Mouse (Mus musculus): ENCODE data around the gene Olfr1206.

The Olfr1206 gene

DNA sequence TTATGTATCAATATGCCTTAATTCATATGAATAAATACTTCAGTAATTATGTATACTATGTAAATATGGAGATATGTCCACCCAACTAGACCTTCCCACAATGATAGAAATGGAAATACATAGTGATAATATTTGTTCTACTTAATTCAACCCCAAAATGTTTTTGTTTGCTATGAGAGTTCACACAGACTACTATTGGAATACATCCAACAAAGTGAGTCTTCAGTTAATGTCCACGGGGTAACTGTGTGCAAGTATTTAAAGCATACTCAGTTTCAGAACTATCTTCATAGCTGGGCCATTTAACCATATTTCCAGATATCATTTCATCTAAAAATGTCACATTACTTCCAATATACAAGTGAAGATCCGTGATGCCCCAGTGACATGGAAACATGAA, at the start of gene Olfr1206:
Gene Olfr1206, plus strand, starts transcription at position 301 of the 400 bp plus-strand sequence.
- no peak for DNase-seq

DNA sequence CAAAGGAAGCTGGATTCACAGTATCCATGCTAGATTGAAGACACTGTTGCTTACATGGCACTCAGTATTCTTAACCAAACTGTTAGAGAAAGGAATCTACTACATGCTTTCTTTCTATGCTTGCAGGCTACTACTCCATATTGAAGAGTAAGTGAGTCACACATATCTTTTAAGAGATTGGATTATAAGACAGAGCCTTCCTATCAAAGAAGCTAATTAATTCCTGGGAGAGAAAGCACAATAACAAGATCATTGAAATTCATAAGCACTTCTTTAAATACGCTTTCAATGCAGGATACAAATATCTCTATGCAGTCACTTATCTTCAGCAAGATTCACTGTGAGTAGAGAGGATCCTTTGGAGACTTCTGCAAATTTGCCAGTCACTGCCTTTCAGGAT, 48.8 kb upstream of the Olfr1206 start, which contains the start of gene Olfr1202:
Gene Olfr1202, plus strand, starts transcription at position 301 of the 400 bp plus-strand sequence.
- no peak for DNase-seq

DNA sequence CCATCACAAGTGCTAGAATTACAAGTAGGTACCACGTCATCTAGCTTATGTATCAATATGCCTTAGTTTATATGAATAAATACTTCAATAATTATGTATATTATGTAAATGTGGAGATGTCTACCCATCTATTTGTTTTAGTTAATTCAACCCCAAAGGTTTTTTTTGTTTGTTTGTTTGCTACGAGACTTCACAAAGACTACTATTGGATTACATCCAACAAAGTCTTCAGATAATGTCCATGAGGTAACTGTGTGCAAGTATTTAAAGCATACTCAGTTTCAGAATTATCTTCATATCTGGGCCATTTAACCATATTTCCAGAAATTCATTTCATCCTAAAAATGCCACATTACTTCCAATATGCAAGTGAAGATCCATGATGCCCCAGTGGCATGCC, 33.6 kb upstream of the Olfr1206 start, which contains the start of gene Olfr1205:
Gene Olfr1205, plus strand, starts transcription at position 301 of the 400 bp plus-strand sequence.
- no peak for DNase-seq

DNA sequence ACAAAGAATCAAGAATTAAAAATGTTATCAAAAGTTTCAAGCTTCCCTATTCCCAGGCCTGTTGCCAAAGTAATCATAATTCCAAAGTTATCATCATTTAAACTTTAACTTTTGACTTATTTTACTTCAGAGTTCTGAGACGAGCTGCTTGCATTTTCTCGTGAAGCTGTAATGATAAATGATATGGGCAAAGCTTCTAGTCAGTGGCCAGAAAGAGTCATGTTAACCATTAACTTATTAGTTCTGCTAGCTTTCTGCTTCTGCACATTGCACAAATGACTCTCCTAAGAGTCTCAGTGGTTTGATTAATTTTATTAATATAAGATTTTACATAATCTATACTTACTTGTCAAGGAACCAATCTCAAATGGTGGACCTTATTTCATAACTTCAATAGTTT, 24.6 kb upstream of the Olfr1206 start:
- DNase-seq = no peak

DNA sequence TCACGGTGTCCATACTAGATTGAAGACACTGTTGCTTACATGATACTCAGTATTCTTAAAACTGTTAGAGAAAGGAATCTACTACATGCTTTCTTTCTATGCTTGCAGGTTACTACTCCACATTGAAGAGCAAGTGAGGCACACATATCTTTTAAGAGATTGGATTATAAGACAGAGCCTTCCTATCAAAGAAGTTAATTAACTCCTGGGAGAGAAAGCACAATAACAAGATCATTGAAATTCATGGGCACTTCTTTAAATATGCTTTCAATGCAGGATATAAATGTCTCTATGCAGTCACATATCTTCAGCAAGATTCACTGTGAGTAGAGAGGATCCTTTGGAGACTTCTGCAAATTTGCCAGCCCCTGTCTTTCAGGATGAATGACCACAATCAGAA, 14.0 kb upstream of the Olfr1206 start, which contains the start of gene Olfr1204:
Gene Olfr1204, plus strand, starts transcription at position 301 of the 400 bp plus-strand sequence.
- no peak for DNase-seq

DNA sequence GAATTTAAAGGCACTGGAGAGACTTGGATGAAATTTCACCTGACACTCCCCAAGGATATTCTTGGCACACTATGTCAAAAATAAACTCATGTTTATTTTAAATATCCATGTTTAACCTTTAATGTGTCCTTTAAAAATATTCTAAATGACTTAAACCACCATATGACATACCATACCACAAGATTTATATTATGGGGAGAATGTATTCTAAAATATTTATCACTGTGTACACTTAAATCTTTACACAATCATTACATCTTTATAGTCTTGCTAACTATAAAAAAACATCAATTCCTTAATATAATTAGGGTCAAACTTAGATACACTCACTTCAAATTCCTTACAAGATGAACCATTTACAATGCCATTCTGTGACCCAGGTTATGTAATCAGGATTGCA, 39.2 kb downstream of the Olfr1206 start, which contains the start of gene Olfr1208:
Gene Olfr1208, minus strand, starts transcription at position 101 of the 400 bp plus-strand sequence.
- DNase-seq = no peak

DNA sequence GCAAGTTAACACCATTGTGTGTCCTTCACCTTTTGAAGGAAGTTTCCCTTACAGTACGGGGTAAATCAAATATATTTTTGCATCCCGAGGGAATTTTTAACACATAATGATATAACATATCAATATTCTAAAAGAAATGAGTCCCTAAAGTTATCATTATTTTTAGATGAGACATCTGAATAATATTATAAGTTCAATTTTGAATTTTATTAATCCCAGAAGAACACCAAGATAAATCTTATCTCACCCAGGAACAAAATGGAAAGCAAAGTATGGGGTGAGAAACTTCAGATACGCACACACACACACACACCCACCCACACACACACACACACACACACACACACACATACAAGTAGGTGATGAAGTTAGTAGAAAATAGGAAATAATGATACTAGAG, 52.0 kb downstream of the Olfr1206 start, which contains the start of gene Olfr1209:
Gene Olfr1209, minus strand, starts transcription at position 101 of the 400 bp plus-strand sequence.
- no peak for DNase-seq
